Mouse (Mus musculus) cerebellum, adult (tissue): ENCODE measurements around the gene Foxf1.

ENCODE experiments used
- ATAC-seq: cut with Nextera tagmentation; 2 replicates; pipeline ENCODE4 v1.9.2; 2017; ENCODE audit warnings: mild to moderate bottlenecking, moderate library complexity, mixed read lengths; ENCODE audit not compliant: insufficient number of reproducible peaks, low FRiP score, low TSS enrichment

Foxf1 gene

DNA sequence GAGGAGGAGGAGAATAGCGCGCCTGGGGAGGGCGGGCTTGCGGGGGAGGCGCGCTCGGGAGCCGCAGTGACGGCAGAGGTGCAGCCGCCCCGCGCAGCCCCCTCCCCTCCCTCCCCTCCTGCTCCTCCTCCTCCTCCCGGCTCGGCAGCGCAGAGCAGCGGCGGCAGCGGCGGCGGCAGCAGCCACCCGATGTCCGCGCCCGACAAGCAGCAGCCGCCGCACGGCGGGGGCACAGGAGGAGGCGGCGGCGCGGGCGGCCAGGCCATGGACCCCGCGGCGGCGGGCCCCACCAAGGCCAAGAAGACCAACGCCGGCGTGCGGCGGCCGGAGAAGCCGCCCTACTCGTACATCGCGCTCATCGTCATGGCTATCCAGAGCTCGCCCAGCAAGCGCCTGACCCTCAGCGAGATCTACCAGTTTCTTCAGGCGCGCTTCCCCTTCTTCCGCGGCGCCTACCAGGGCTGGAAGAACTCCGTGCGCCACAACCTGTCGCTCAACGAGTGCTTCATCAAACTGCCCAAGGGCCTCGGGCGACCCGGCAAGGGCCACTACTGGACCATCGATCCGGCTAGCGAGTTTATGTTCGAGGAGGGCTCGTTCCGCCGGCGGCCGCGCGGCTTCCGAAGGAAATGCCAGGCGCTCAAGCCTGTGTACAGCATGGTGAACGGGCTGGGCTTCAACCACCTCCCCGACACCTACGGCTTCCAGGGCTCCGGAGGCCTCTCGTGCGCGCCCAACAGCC, at the start of gene Foxf1:
Foxf1 (plus strand) TSS at position 177 of the 742 bp plus-strand sequence.
- ATAC-seq = no peak

DNA sequence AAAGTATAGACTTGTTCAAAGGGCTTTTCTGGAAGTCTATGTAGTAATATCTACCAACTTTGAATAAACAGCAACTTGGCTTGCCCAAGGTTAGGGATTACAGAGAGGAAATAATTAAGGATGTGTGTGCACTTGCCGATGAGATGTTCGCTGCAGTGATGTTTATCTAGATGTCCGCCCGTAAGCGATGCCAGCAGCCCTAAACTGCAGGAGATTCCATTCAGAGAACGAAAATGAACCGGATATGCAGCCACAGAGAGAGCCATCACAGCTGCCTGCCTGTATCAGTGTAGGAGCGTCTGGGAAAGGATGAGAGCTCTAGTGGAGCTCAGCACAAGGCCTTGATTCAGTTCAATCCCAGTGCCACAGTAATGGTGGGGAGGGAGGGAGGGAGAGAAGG, 48.6 kb upstream of the Foxf1 start:
- ATAC-seq = no peak

DNA sequence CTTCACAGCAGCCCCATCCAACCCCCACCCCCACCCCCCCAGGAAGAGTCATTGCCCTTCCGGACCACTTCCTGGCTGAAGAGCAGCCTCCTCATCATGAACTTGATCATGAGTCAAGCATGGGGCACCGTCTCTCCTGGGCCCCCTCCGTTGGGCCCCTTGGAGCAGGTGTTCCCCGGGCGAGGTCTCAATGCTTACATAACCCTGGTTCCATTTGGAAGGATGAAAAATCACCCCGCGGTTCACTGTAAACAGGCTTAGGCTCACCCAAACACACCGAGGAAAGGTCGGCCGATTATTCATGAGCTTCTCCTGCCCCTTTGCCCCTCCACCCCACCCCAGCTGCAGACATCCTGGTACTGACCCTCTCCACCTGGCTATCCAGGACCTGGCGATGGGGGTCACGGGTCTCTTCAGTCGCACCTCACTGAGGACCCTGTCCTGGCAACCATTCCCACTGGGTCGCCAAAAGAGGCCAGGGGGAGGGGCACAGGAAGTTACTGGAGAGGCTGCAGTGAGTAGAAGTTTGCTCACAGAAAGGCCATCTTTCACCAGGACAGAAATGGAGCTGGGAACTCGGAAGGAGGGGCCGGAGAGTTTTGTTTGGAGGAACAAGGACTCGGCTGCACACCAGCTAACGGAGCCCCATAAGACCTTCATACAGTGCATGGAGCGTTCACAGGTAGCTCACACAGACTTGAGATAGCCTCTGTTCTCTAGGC, 40.3 kb upstream of the Foxf1 start:
- no peak for ATAC-seq

DNA sequence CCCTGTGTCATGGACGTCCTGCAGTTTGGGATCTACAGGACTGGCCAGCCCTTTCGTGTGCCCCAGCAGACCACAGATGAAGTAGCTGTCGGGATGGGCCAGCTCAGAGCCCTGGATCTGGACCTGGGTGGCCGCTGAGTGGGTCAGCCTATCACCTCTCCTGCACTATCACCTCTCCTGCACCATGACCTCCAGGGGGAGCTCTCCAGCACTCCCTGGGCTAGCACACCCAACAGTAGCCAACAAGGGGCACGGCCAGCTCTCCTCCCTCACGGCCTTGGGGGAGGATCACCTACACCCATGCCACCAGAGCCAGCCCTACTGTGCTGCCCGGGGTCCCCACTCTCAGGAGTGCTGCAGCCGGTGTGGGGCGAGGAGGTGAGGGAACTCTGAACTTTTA, 36.7 kb upstream of the Foxf1 start:
- ATAC-seq = no peak

DNA sequence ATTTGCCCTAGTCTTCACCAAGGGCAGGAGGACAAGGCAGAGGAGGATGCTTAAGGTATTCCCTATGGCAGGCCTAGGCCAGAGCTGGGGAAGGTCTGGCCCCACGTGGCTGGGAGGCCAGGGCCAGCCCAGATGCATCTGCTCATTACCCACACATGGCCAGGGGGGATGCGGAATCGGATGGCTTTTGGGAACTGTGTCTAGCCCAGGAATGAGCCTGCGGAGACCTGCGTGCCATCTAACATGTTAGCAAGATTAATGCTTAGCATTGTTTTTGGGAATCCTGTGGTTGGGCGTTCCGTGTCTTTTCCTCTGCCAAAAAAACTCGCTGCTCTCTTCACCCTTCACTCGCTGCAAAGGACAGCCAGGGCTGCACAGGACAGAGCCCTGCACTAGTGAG, 26.1 kb upstream of the Foxf1 start:
- no peak for ATAC-seq

DNA sequence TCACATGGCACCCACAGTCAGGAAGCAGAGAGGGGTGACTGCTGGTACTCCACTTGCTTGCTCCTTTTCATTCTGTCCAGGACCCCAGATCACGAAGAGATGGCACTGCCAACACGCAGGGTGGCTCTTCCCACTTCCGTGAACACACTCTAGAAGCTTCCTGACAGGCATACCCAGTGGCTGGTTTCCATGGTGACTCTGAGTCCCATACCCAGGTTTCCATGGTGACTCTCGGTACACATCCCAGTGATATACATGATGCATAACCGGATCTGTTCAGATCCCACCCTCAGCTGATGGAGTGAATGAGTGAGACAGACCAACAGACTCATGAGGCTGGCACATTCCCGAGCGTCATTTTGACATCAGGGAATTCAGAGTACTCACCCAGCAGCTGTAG, 25.1 kb upstream of the Foxf1 start:
- ATAC-seq = no peak

DNA sequence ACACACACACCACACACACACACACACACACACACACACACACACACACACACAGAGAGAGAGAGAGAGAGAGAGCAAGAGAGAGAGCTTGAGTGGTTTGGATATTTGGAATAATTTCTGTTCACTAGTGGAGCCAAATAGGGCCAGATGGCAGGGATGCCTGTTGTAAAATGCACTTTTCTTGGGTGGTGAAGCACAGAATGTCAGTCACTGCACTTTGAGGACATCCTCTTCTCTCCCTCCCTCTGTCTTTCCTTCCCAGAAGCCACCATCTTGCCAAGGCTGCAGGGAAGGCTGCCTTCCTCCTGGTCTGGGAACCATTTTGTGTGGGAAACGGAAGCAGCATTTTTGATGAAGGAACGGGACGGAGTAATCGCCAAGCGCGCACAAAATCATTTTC, 21.7 kb upstream of the Foxf1 start:
- ATAC-seq = no peak

DNA sequence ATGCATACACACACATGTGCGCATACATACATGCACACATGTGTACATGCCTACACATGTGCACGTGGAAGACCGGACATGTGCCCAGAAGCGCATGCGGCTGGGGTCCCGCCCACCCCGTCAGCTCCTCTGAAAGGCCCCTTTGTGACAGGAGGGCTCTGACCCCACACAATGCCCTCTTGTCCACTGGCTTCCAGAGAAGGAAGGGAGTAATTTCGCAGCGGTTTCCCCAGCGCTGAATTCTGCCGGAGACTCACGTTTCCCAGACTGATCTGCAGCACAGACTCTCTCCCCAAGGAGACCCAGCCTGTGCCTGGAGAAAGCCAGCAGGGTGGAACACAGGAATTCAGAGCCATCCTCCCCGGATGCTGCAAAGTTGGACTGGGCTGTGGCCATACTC, 20.5 kb upstream of the Foxf1 start:
- no peak for ATAC-seq

DNA sequence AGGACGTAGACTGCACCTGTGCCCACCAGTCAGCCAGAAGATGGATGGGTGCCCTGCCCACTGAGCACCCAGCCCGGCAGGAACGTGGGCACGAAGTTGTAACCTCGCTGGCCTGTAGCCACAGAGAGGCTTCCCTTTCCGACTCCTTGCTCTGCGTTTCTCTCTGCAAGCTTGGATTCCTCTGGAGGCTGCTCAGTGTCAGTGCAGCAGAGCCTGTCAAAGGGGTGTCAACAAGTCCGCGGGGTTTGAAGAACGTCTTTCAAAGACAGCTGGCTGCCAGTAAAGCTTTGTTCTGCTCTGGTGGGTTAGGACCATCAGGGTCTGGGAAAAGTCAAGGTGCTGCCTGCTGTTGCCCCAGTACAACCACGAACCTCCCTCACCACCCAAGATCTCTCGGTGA, 12.7 kb upstream of the Foxf1 start:
- ATAC-seq = no peak

DNA sequence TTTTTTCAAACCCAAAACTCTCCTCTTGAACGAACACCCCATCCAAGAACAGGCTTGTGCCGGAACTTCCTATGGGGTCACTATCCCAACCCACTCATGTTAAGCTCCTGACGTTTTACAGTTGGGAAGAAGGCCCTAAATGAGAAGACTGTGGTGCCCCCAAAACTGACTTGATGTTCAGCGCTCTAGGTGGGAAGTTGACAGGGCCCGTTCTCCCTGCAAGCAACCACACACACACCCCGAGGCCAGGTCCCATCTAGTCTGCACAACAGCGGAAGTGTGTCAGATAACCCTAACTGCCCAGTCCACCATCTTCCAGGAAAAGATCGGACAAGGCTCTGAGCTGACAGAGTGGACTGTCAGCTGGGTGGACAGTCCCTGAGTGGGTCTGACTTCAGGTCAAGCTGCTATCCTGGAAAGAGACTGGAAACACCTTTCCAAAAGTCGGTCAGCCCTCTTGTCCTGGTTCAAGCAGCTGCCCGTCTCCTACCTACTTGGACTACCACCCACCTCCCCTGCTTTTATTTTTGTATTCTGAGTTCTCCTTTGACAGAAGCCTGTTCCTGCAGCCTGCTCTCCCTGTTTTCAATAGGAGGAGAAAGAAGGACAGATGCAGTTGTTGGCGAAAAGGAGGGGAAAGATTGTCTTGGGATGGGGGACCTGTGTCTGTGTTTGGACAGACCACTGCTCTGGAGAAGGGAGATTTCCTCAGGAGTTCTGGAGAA, 11.6 kb upstream of the Foxf1 start:
- ATAC-seq = no peak

DNA sequence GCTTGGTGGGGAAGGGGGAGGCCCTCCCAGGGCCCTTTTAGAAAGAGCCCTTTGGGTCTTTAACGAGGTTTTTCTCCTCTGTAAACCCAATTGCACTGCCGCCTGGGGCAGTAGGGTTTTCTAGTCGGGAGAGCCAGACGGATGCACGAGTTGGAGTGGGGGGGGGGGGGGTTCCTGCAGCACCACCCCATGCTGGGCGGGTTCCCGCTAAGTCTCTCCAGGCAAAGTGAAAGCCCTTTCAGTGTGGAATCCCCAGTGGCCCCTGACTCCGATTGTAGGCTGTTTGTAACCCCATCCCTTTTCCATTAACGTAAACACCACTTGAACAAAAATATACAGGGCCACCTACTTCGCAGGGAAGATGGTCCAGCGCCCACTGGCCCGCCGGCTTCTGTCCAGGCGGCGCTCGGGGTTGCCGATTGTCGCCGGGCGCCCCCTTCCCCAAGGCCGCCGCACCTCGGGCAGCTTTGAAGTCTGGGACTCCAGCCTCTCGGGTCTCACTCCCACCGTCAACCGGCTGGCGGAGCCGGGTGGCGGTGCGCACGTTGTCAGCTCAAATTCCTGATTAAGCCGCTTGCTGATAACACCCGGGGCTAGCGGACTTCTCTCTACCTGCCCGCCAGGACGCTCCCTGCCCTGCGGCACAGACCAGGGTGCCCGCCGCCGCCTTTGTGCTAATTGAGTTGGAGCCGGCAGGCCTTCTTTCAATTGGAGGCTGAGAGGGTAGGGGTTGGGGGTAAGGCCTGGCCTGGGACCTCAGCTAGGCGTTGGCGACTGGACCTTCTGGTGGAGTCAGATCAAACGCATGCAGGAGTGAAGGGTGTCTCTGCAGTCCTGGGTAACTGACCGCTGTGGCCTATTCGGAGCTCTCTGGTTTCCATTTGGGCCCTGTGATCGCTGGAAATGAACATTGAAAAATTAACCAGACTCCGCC, 10.7 kb upstream of the Foxf1 start:
- no peak for ATAC-seq

DNA sequence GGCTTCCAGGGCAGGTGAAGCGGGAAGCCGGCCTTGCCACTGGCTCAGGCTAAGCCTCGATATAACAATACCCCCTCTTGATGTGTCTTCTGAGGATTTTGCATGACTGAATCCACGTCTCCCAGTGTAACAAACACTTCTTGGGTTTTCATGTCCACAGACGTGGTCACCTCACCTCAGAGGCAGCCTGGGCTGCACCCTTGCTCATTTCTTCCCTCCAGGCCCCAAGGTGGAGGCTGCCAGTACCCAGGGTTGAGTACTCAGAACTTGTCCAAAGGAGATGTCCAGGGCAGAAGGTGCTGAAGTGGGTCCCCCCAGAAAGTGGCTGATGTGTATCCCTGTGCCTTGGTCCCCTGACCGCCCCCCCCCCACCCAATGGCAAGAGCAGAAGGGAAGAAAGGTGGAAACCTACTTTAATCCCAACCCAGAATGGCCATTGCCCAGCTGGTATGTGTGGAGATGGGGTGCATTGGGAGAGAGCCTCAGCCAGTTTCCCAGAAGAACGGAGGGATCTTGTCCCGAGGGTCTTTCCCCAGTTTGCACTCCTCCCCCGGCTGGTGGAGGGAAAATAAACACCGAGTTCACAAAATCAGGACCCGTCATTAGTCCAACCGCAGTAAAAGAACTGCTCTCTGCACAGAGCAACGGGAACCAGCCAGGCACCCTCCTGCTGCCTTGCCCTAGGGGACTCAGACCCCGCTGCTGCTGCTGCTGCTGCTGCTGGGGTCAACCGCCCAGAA, 9.9 kb upstream of the Foxf1 start:
- no peak for ATAC-seq

DNA sequence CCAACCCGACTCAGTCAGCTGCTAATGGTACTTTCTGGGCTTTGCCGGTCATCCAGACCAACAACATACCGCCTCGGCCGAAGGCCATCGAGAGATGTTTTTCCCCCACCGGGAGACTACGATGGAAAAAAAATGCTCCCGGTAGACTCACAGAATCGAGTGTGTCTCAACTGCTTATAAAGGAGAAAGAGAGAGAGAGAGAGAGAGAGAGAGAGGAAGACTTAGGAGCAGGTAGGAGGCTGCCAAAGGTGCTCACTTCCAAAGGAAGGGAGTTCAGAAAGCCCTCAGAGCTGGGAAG, 9.4 kb upstream of the Foxf1 start:
- ATAC-seq = no peak

DNA sequence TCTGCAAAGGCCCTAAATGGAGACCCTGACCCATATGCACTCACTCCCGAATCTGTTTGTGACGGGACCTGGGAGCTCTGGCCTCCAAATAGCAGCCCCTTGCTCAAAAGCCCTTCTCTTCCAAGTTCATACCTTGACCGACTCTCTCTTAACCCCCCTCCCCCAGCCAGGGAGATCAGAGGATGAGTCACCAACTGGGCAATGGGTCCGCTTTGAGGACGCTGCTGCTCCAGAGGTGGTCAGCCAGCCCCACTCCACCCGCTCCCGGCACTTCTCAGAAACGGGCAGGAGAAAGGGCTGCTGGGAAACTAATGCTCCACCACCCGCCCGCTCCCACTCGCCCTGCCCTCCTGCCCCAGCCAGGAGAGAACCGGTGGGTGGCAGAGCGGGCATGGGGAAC, 8.2 kb upstream of the Foxf1 start:
- no peak for ATAC-seq

DNA sequence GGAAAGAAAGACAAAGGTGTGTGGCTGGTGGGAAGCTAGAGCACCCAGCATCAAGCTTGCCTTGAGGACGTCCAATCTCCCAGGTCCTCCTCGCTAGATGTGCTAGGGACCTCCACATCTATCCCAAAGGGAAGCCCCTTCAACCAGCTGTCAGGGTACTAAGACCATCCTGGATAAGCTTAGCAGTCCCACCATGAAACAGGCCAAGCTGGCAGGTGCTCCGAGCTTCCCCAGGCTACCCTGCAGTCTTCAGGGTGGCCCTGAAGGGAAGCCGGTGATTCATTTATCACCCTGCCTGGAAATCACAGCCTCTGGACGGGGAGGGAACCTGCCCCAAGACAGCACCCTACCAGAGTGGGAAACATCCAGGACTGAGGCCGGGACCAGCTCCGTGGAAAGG, 7.6 kb upstream of the Foxf1 start:
- no peak for ATAC-seq

DNA sequence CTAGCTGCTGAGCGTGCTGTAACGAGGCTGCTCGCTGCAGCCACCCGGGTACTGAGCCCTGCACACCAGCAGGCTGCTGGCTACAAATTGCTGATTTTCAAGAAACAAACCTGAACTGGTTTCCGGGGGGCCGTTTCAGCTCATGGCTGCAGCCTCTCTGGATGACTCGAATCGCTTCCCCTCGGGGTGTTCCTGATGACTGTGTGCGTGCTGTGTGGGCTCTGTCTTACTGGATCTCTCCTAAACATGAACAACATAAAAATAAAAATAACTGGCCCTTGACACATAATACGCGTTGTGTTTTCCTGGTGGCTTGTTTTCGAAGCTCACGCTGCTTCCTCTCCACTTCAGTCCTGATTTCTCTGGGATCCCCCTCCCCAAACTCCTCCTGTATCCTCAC, 5.5 kb upstream of the Foxf1 start:
- no peak for ATAC-seq

DNA sequence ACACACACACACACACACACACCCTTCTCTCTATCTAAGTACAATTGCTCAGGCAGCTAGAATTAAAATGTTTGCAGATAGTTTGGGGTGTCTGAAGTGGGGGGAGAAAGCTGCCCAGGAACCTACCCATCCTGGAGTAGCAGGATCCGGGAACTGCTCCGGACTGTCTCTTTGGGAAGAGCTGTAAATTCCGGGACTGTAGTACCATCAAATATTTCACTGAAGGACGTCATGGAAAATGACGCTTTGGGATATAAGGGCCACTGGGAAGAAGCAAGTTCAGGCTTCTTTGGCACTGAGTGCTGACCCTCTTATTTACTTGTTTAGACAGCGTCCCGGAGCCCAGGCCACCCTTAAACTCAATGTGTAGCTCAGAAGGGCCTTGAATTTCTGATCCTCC, 5.0 kb upstream of the Foxf1 start:
- ATAC-seq = no peak

DNA sequence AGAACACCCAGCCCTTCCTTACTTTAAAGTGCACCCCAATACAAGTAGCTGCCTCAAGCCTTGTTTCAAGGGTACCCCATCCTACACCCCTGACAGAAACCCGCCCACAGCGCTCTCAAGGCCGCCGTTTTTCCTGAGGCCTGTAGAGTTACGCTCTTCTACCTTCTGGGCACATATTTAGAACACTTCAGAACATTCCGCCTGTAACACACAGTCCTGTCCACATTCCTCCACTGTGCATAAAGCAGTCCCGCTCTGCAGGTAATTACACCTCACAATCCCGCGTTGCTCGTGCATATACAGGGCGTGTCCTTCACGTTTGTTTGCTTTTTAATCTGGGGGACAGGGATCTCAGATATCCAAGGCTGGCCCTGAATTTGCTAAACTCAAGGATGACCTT, 4.2 kb upstream of the Foxf1 start:
- ATAC-seq = no peak

DNA sequence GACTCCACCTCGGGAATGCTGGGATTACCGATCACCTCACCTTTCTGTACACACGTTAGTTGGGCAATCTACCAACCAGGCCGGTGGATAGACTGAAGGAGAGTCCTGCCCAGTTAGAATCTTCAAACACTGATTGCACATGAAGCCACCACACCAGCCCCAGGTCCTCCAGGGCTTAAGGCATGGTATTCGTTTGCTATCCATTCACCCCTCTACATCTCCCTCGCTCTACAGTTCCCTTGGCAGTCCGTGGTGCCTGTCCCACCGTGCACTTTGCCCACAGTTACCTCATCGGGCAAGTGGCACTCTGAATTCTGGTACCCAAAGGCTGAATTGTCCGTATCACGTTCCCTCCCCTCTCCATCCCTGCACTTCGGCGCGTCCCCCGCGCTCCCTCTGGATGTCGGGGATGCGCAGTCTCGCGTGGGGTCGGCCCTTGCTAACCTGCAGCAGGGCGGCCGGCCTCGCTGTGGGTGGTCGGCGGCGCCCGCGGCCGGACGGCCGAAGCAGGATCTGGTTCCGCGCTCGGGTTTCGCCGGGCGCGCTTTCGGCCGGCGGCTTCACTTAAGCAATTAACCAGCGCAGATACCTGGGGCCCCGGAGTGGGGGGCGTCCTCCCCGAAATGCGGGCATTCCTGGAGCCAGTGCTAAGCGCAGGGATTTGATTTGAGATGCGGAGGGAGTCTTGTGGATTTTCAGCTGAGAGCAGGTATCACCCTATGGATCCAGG, 3.7 kb upstream of the Foxf1 start:
- no peak for ATAC-seq
